Mouse (Mus musculus) intestine, postnatal 0 days (tissue): Measurements from ENCODE around the gene Rai14. TPM values are rescaled to one million over a fixed set of nuclear protein-coding genes. Genes with fewer than 3 reads are reported as not detected.

ENCODE experiments used
- ATAC-seq: fragments of 200-750 bp; cut with Nextera tagmentation; 2 replicates; pipeline ENCODE4 v1.8.0; 2017; ENCODE audit warnings: mild to moderate bottlenecking, moderate TSS enrichment, moderate library complexity
- H3K27ac ChIP-seq: fragments of 300-500 bp; sonication (generic); 2 replicates; pipeline ENCODE4 v1.5.1; 2014; ENCODE audit warnings: mild to moderate bottlenecking, low read depth, low read length, moderate library complexity
- H3K27me3 ChIP-seq: fragments of 300-500 bp; sonication (generic); replicated peaks from 2 replicates; pipeline ENCODE4 v1.6.1; 2014; ENCODE audit warnings: low read length, mixed read lengths; ENCODE audit not compliant: control insufficient read depth, insufficient read depth
- H3K36me3 ChIP-seq: fragments of 300-500 bp; sonication (generic); 2 replicates; pipeline ENCODE4 v1.6.1; 2014; ENCODE audit warnings: mild to moderate bottlenecking, moderate library complexity; ENCODE audit not compliant: control insufficient read depth, insufficient read depth
- H3K4me1 ChIP-seq: fragments of 300-500 bp; sonication (generic); replicated peaks from 2 replicates; pipeline ENCODE4 v1.6.1; 2014; ENCODE audit warnings: antibody characterized with exemption, low read length, mixed read lengths; ENCODE audit not compliant: control insufficient read depth, insufficient read depth
- H3K4me2 ChIP-seq: fragments of 300-500 bp; sonication (generic); replicated peaks from 2 replicates; pipeline ENCODE4 v1.6.1; 2014; ENCODE audit warnings: low read depth, mild to moderate bottlenecking, moderate library complexity
- H3K4me3 ChIP-seq: fragments of 300-500 bp; sonication (generic); 2 replicates; pipeline ENCODE4 v1.5.1; 2014; ENCODE audit warnings: low read depth, low read length
- H3K9ac ChIP-seq: fragments of 300-500 bp; sonication (generic); 2 replicates; pipeline ENCODE4 v1.6.1; 2014; ENCODE audit warnings: mild to moderate bottlenecking, low read depth, low read length
- H3K9me3 ChIP-seq: fragments of 300-500 bp; sonication (generic); 2 replicates; pipeline ENCODE4 v1.6.1; 2016; ENCODE audit warnings: mixed run types; ENCODE audit not compliant: control insufficient read depth
- CTCF ChIP-seq: sonication (generic); IDR thresholded peaks from 2 replicates; pipeline ENCODE4 v1.5.1; 2016; ENCODE audit warnings: low read depth, mild to moderate bottlenecking, control low read depth, antibody characterized with exemption, moderate library complexity
- WGBS: fragments of 180-500 bp; shearing (Covaris S2); extraction: QIAGEN DNeasy Blood & Tissue Kit; methylation state at CpG from one replicate; pipeline ENCODE4 v1.1.7; 2014; 5-methylcytosine and 5-hydroxymethylcytosine counted together
- polyA plus RNA-seq: library from polyadenylated mRNA; unstranded; fragments of >200 nt; fragmentation: Nextera tagmentation; extraction: Ambion mirVana; gene quantifications from 2 replicates; pipeline ENCODE4 v1.2.1, GENCODE M21; 2015

Gene Rai14
- polyA plus RNA-seq, 1 experiment from 2014 or later, result 6.2 TPM

- no peak for ATAC-seq
- 90% methylated on average over 3 of the region's 3 CpGs for WGBS
These were observed 135.3 kb downstream of the Rai14 start for GRCm38 (mm10) chr15:10579159-10579558.

GRCm38 (mm10) chr15:10566486-10566885 is 147.9 kb downstream of the Rai14 start:
- no peaks in the 10 kb centered on the region for H3K4me1 ChIP-seq
- ATAC-seq, result no peak
- H3K36me3 ChIP-seq, result peaks cover 13% of the 10 kb centered on the region; the same call in 1 of the 2 replicates
- TF ChIP-seq CTCF, result no peak
- no peak overlapping the region for H3K4me3 ChIP-seq
- H3K9ac ChIP-seq, result no peak overlapping the region
- H3K4me2 ChIP-seq, result no peak overlapping the region
- H3K9me3 ChIP-seq, result no peaks in the 10 kb centered on the region
- H3K27ac ChIP-seq, result no peak overlapping the region
- H3K27me3 ChIP-seq, result no peaks in the 10 kb centered on the region
- 70% methylated on average over 7 of the region's 7 CpGs for WGBS

More at GRCm38 (mm10) chr15:10579159-10579558, 135.3 kb downstream of the Rai14 start:
- Histone ChIP-seq H3K9me3 (no peaks in the 10 kb centered on the region), H3K27me3 (no peaks in the 10 kb centered on the region), H3K4me2 (no peak overlapping the region), H3K4me3 (no peak overlapping the region), H3K27ac (no peak overlapping the region), H3K9ac (no peak overlapping the region), H3K4me1 (no peaks in the 10 kb centered on the region), H3K36me3 (peaks cover 15% of the 10 kb centered on the region)
- TF ChIP-seq CTCF, result no peak

- no peak overlapping the region for H3K4me3 ChIP-seq
- no peak for TF ChIP-seq CTCF
- H3K9ac ChIP-seq, result no peak overlapping the region
- no peak for ATAC-seq
- H3K4me2 ChIP-seq, result no peak overlapping the region
- no peak overlapping the region for H3K27ac ChIP-seq
- H3K36me3 ChIP-seq, result no peaks in the 10 kb centered on the region
- H3K4me1 ChIP-seq, result no peaks in the 10 kb centered on the region
- no peaks in the 10 kb centered on the region for H3K9me3 ChIP-seq
- 16% methylated on average over 1 of the region's 1 CpGs for WGBS
- no peaks in the 10 kb centered on the region for H3K27me3 ChIP-seq
These were observed 150.2 kb downstream of the Rai14 start for GRCm38 (mm10) chr15:10564201-10564600.

- ATAC-seq, result no peak
These were observed 152.1 kb downstream of the Rai14 start for GRCm38 (mm10) chr15:10562281-10562680.

GRCm38 (mm10) chr15:10560005-10560404 is 154.4 kb downstream of the Rai14 start:
- Histone ChIP-seq H3K36me3 (no peaks in the 10 kb centered on the region), H3K4me3 (no peak overlapping the region), H3K4me2 (no peak overlapping the region), H3K27ac (no peak overlapping the region), H3K4me1 (no peaks in the 10 kb centered on the region), H3K9me3 (no peaks in the 10 kb centered on the region), H3K9ac (no peak overlapping the region), H3K27me3 (no peaks in the 10 kb centered on the region)
- no peak for ATAC-seq
- TF ChIP-seq CTCF, result no peak
- WGBS, result 95% methylated on average over 7 of the region's 7 CpGs

More at GRCm38 (mm10) chr15:10562281-10562680, 152.1 kb downstream of the Rai14 start:
- Histone ChIP-seq H3K4me2 (no peak overlapping the region), H3K36me3 (no peaks in the 10 kb centered on the region), H3K9ac (no peak overlapping the region), H3K9me3 (no peaks in the 10 kb centered on the region), H3K27me3 (no peaks in the 10 kb centered on the region), H3K4me3 (no peak overlapping the region), H3K4me1 (no peaks in the 10 kb centered on the region), H3K27ac (no peak overlapping the region)
- TF ChIP-seq CTCF, result no peak

GRCm38 (mm10) chr15:10558465-10558864 is 156.0 kb downstream of the Rai14 start, which contains the start of gene Ttc23l:
Ttc23l (minus strand) TSS chr15:10558668.
- ATAC-seq, result no peak
- Histone ChIP-seq H3K36me3 (no peaks in the 10 kb centered on the region), H3K9ac (no peak within 1 kb of the TSS), H3K27ac (no peak within 1 kb of the TSS), H3K9me3 (no peaks in the 10 kb centered on the region), H3K27me3 (no peaks in the 10 kb centered on the region), H3K4me2 (no peak within 1 kb of the TSS), H3K4me3 (no peak within 1 kb of the TSS), H3K4me1 (no peaks in the 10 kb centered on the region)
- 85% methylated on average over 13 of the region's 13 CpGs for WGBS
- TF ChIP-seq CTCF, result no peak

GRCm38 (mm10) chr15:10554336-10554735 is 160.1 kb downstream of the Rai14 start:
- Histone ChIP-seq H3K36me3 (no peaks in the 10 kb centered on the region), H3K4me3 (no peak overlapping the region), H3K4me1 (no peaks in the 10 kb centered on the region), H3K9me3 (no peaks in the 10 kb centered on the region), H3K27me3 (no peaks in the 10 kb centered on the region), H3K9ac (no peak overlapping the region), H3K27ac (no peak overlapping the region), H3K4me2 (no peak overlapping the region)
- no peak for ATAC-seq
- TF ChIP-seq CTCF, result no peak
